Mouse (Mus musculus): ENCODE data around the gene Npm1. TPM values are rescaled to one million over a fixed set of nuclear protein-coding genes. Genes with fewer than 3 reads are reported as not detected.

Gene Npm1
- total and polyA plus RNA-seq, 2 experiments from 2014 or later, result 179 to 254 TPM

DNA sequence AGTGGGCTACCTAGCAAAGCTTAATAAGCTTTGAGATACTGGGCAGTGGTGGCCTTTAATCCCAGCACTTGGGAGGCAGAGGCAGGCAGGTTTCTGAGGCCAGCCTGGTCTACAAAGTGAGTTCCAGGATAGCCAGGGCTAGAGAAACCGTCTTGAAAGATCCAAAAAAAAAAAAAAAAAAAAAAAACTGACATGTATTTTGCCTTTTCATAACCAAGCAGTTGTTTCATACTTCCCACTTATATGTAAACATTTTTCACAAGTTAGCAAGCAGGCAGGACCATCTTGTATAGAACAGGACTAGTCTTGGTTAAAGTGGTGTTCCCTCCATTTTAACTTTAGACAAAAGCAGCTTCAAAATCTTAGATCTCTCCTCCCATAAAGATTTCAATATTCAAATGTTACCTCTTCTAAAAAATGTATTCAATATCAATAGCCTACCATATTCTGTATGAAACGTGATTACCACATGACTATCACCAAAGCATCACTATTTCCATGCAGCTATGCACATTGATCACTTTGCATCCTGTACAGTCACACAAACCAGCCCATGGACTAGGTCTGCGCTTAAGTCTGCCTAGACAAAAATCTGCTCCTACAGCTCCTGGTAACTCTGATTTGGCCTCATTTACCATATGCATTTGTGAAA, 11.8 kb downstream of the Npm1 start:
- H3K9ac ChIP-seq (replicated peaks; ENCODE audit: low read depth, low read length), result no peak overlapping the region
- peaks cover 46% of the 10 kb centered on the region for H3K36me3 ChIP-seq (replicated peaks; ENCODE audit: control insufficient read depth, insufficient read depth, low read length)
- H3K27ac ChIP-seq (ENCODE audit: low read depth), result no peak overlapping the region
- WGBS, result 72% methylated on average over 3 of the region's 3 CpGs
- no peak overlapping the region for H3K4me3 ChIP-seq (ENCODE audit: low read depth, low read length)
- H3K4me2 ChIP-seq (ENCODE audit: low read depth, low read length), result no peak overlapping the region
- no peak for ATAC-seq (ENCODE audit: insufficient read depth, low read depth)
- H3K27me3 ChIP-seq (ENCODE audit: control insufficient read depth, insufficient read depth, low read length), result no peaks in the 10 kb centered on the region
- no peaks in the 10 kb centered on the region for H3K4me1 ChIP-seq (ENCODE audit: control insufficient read depth, insufficient read depth)
- no peak for DNase-seq (ENCODE audit: low spot score)
- H3K9me3 ChIP-seq (replicated peaks; ENCODE audit: control insufficient read depth, low read length), result no peaks in the 10 kb centered on the region
- TF ChIP-seq CTCF (IDR thresholded peaks at IDR 0.05; ENCODE audit: low read depth) (no peak), EP300 (IDR thresholded peaks at IDR 0.05; ENCODE audit: low read depth) (no peak)

GRCm38 (mm10) chr11:33150364-33150763, 12.6 kb downstream of the Npm1 start:
- Histone ChIP-seq H3K27ac (ENCODE audit: low read depth) (no peak overlapping the region), H3K27me3 (ENCODE audit: control insufficient read depth, insufficient read depth, low read length) (no peaks in the 10 kb centered on the region), H3K36me3 (replicated peaks; ENCODE audit: control insufficient read depth, insufficient read depth, low read length) (peaks cover 43% of the 10 kb centered on the region), H3K4me1 (ENCODE audit: control insufficient read depth, insufficient read depth) (peaks cover 5% of the 10 kb centered on the region; the same call in 1 of the 2 replicates), H3K9ac (replicated peaks; ENCODE audit: low read depth, low read length) (no peak overlapping the region), H3K4me3 (ENCODE audit: low read depth, low read length) (no peak overlapping the region), H3K9me3 (replicated peaks; ENCODE audit: control insufficient read depth, low read length) (no peaks in the 10 kb centered on the region), H3K4me2 (ENCODE audit: low read depth, low read length) (no peak overlapping the region)
- no peak for ATAC-seq (ENCODE audit: insufficient read depth, low read depth)
- TF ChIP-seq CTCF (IDR thresholded peaks at IDR 0.05; ENCODE audit: low read depth), result no peak
- no peak for TF ChIP-seq EP300 (IDR thresholded peaks at IDR 0.05; ENCODE audit: low read depth)
- DNase-seq (ENCODE audit: low spot score), result no peak

GRCm38 (mm10) chr11:33149453-33149852, 13.6 kb downstream of the Npm1 start:
- H3K27me3 ChIP-seq (ENCODE audit: control insufficient read depth, insufficient read depth, low read length), result no peaks in the 10 kb centered on the region
- H3K4me3 ChIP-seq (ENCODE audit: low read depth, low read length), result no peak overlapping the region
- H3K4me1 ChIP-seq (ENCODE audit: control insufficient read depth, insufficient read depth), result peaks cover 14% of the 10 kb centered on the region; the same call in 1 of the 2 replicates
- H3K27ac ChIP-seq (ENCODE audit: low read depth), result no peak overlapping the region
- TF ChIP-seq CTCF (IDR thresholded peaks at IDR 0.05; ENCODE audit: low read depth) (no peak), EP300 (IDR thresholded peaks at IDR 0.05; ENCODE audit: low read depth) (no peak)
- no peaks in the 10 kb centered on the region for H3K9me3 ChIP-seq (replicated peaks; ENCODE audit: control insufficient read depth, low read length)
- H3K36me3 ChIP-seq (replicated peaks; ENCODE audit: control insufficient read depth, insufficient read depth, low read length), result peaks cover 38% of the 10 kb centered on the region
- no peak overlapping the region for H3K4me2 ChIP-seq (ENCODE audit: low read depth, low read length)
- no peak for ATAC-seq (ENCODE audit: insufficient read depth, low read depth)
- DNase-seq (ENCODE audit: low spot score), result no peak
- no peak overlapping the region for H3K9ac ChIP-seq (replicated peaks; ENCODE audit: low read depth, low read length)

DNA sequence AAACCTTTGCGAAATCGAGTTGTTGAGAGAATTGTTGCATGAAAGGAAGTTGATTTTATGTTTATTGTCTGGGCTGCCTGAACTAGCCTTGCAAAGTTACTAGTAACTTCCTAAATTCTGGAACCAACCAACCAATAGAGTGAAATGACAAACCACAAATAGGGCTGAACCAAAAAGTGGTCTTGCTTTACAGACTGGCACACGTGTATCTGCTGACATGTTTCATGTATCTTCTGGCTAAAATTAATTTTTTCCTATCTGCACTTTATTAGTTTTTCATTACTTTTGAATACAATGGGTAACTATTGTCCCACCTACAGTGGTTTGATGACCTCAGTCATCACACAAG, 13.9 kb downstream of the Npm1 start:
- TF ChIP-seq CTCF (IDR thresholded peaks at IDR 0.05; ENCODE audit: low read depth) (no peak), EP300 (IDR thresholded peaks at IDR 0.05; ENCODE audit: low read depth) (no peak)
- no peak overlapping the region for H3K4me2 ChIP-seq (ENCODE audit: low read depth, low read length)
- ATAC-seq (ENCODE audit: insufficient read depth, low read depth) (no peak), DNase-seq (ENCODE audit: low spot score) (no peak)
- 21% methylated on average over 3 of the region's 3 CpGs for WGBS
- H3K27ac ChIP-seq (ENCODE audit: low read depth), result no peak overlapping the region
- no peaks in the 10 kb centered on the region for H3K9me3 ChIP-seq (replicated peaks; ENCODE audit: control insufficient read depth, low read length)
- H3K9ac ChIP-seq (replicated peaks; ENCODE audit: low read depth, low read length), result no peak overlapping the region
- no peaks in the 10 kb centered on the region for H3K27me3 ChIP-seq (ENCODE audit: control insufficient read depth, insufficient read depth, low read length)
- H3K4me3 ChIP-seq (ENCODE audit: low read depth, low read length), result no peak overlapping the region
- peaks cover 34% of the 10 kb centered on the region for H3K36me3 ChIP-seq (replicated peaks; ENCODE audit: control insufficient read depth, insufficient read depth, low read length)
- H3K4me1 ChIP-seq (ENCODE audit: control insufficient read depth, insufficient read depth), result peaks cover 17% of the 10 kb centered on the region

GRCm38 (mm10) chr11:33148338-33149087, 14.5 kb downstream of the Npm1 start:
- Histone ChIP-seq H3K27ac (ENCODE audit: low read depth) (peak overlapping the region; percentile 88), H3K9ac (replicated peaks; ENCODE audit: low read depth, low read length) (no peak overlapping the region)
- ATAC-seq (ENCODE audit: insufficient read depth, low read depth), result peak; percentile 50

More at GRCm38 (mm10) chr11:33148338-33149087, 14.5 kb downstream of the Npm1 start:
- WGBS, result 6% methylated on average over 23 of the region's 23 CpGs
- Histone ChIP-seq H3K4me2 (ENCODE audit: low read depth, low read length) (peak overlapping the region; percentile 91), H3K9me3 (replicated peaks; ENCODE audit: control insufficient read depth, low read length) (no peaks in the 10 kb centered on the region), H3K27me3 (ENCODE audit: control insufficient read depth, insufficient read depth, low read length) (no peaks in the 10 kb centered on the region), H3K4me3 (ENCODE audit: low read depth, low read length) (peak overlapping the region; percentile 72), H3K36me3 (replicated peaks; ENCODE audit: control insufficient read depth, insufficient read depth, low read length) (peaks cover 29% of the 10 kb centered on the region), H3K4me1 (ENCODE audit: control insufficient read depth, insufficient read depth) (peaks cover 23% of the 10 kb centered on the region)
- peak; percentile 91 for DNase-seq (ENCODE audit: low spot score)
- TF ChIP-seq EP300 (IDR thresholded peaks at IDR 0.05; ENCODE audit: low read depth) (no peak), CTCF (IDR thresholded peaks at IDR 0.05; ENCODE audit: low read depth) (peak; percentile 85)

Data from heart, postnatal 0 days (tissue).